Mouse (Mus musculus): ENCODE results near the gene Gm853.

Gene Gm853

DNA sequence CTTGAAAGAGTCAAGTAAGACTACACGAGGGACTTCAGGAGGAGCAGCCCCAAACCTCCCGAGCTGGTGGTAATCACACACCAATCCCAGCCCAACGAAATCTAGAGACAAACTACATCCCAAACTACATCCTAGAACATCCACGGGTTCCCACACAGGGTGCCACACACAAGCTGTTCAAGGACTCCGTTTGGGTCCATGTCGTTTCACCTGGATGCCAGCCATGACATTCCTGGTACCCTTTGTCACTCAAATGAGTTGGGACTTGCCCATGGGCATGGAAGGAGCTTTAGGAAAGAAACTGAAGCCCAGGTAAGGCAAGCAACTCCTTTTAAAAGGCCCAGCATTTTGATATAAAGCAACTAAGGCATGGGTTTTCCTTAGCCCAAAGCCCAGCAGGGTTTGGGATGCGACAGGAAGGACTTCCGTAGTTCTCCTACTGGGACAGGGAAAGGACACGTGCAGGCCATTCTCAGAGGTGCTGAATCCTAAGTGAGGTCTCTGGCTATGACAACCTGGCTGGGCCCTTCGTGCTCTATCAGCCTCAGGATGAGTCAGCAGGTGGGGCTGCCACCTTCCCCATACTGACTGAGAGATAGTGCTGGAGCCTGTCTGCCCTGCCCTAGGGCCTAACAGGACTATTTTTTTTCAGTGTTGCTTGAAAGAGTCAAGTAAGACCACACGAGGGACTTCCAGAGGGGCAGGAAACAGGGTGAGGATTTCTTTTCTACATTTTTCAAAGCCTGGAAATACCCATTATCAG lies 49.0 kb downstream of the Gm853 start:
- DNase-seq = no peak

DNA sequence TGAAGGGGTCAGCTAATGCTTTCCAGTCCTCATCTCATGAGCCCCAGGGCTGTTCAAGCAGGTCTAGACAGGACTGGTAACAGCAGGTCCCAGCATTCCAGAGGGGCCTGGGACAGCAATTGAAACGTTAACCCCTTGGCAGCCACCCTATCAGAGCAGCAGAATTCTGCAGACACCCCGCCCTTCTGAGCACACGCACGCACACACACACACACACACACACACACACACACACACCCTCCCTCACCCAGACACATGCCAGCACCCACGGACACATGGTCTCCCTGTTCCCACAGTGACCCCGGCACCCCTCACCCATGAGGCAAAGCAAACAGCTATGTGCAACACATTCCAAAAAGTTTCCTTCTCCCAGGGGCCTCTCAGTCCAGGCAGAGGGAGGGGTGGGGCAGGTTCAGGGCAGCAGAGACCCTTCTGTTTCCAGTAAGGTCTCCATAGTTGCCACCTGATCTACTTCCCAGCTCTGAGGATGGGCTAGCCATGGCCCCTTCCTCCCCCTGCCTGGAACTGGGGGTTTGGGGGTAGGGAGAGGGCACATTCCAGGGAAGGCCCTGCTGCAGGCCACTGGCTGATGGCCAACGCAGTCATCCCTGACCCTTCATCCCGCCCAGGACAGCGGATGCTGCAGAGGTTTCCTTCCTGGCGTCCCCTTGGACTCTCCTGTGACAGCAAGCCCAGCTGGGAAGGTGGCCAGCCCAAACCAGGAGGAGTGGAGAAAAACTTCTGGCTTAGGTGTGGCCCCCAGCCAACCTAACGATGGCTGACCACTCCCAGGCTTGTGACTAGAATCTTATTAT lies 50.0 kb downstream of the Gm853 start:
- DNase-seq = no peak

DNA sequence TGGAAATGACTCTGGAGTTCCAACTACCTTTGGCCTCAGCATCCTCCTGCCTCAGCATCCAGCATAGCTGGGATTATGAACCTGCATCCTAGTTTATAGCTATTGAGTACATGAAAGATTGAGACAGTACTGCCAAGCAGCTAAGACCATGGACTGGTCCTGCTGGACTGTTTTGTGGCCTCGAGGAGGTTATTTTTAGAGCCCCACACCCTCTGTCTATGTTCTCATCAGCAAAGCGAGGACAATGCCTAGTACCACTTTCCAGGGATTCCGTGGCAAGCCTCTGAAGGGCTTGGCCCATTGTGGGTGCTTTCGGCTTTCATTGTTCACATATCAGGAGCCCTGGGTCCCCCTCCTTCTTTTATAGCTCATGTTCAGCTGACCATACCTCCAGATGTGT lies 51.8 kb downstream of the Gm853 start:
- DNase-seq = no peak

DNA sequence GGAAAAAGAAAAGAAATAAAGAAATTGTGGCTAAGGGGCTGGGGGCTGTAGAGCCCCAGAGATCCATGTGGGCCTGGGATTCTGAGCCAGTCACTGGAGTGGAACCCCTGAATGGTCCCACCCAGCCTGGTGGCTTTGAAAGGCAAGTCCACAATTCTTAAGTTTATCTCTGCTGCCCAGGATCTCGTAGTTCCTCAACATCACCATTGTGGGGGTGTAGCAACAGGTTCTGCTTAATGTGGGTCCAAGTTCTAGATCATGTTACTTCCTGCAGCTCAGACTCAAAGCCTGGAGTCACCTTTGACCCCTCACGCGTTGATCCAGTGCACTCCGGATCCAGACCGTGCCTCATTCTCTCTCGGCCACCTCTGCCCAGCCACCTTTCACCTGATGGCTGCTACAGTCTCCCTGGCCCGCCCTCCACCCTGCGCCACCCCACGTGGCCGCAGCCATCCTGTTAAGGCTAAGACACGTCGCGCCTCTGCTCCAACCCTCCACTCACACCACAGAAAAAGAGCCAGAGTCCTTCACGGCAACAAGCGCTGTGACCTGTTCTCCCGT lies 52.7 kb downstream of the Gm853 start:
- no peak for DNase-seq

DNA sequence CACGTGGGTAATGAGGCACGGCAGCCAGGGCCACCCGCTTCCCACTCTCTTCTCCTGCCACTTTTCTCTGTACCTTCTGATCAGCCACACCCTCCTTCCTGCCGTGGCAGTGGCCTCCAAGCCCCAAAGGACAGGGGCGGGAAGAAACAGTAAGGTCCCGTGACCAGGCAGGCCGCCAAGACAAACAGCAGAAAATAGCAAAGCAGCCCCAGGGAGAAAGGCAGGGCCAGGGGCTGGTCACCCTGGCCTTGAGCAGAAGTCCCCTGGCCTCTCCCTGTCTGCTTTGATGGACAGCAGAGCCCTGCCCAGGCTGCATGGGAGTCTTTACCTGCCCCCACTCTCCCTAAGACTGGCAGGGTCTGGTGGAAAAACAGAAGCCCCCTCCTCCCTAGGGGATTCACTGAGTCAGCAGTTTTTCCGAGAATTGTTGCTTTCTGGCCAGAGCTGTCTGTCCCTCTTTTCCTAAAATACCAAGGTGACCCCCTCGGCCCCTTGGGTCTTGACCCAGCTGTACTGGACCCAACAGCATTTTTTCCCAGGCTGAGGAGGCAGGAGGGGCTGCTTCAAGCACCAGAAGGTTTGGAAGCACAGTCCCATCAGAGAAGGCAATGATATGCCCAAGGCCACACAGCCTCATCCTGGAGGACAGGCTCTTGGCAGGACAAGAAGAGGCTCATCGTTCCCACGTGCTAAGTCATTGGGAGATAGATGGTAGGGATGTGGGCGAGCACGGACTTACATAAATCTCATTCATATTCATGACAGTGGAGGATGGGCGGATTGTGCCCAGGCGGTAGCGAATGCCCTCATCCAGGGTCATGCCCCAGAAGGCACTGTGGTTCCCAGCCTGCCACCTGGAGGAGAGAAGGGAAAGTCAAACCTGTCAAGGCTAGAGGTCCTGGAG lies 53.7 kb downstream of the Gm853 start:
- no peak for DNase-seq

DNA sequence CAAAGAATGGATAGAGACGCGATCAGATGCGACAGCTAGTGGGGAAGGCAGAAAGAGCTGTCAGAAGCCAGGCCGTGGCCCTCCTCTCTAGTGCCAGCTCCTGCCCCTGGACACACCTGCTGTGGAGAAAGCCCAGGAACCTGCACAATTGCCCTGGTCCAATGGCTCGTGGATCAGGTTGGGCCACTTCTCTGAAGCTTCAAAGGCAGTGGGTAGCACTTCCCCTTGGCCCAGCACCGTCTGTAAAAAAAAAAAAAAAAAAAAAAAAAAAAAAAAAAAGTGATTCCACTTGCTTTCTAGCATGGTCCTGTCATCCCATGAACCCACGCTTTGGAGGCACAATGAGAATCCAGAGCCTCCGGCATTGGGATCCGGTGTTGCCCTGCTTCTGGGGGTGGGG lies 54.4 kb downstream of the Gm853 start:
- no peak for DNase-seq

DNA sequence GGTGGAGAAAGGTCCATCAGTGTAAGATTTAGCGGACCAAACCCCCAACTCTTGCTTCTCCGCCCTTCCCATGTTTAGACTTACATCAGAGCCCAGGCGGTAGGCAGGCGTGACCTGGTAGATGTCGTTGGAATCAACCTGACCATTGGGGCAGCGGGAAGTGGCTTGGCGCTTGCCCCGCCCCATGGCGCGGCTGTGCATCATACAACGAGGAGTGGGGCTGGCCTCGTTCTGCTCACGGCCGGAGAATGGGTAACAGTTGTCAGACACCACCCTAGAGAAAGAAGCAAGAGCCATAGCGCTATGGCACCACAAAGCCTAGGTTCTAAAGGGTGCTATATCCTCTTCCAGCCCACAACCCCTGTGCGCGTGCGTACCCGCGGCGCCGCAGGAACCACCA lies 54.9 kb downstream of the Gm853 start:
- DNase-seq = no peak

DNA sequence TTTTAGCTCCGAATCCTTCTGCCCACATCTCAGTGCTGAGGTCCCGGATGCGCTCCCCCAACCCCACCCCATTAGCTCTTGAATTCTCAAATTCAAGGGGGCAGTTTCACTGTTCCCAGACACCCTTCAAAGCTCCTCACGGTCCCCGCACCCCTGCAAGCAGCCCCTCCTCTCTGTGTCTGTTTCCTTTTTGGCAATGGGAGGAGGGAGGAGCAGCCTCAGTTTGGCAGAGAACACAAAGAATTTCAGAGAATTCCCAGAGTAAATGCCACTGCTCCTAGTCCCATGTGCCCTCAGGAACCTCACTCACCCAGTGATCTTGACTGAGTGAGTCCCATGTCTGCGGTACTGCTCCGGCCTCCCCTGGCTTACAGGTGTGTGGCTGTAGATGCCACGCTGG lies 55.6 kb downstream of the Gm853 start:
- DNase-seq = no peak

DNA sequence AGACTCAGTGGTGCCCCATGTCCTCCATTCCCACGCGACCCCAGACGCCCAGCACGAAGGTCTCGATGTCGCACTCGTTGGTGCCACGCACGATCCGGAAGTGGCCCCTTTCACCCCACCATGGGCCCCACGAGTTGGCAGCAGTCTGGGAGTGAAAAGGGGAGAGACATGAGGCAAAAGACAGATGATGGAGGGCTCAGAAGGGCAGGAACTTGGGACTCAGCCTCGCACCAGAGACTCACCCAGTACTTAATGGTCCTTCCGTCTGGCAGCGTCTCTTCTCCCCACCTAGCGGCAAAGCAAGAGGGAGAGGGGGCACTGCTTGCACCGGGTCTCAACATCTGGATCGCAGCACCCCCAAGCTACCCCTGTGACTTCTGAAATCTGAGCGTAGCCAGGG lies 56.1 kb downstream of the Gm853 start:
- no peak for DNase-seq

DNA sequence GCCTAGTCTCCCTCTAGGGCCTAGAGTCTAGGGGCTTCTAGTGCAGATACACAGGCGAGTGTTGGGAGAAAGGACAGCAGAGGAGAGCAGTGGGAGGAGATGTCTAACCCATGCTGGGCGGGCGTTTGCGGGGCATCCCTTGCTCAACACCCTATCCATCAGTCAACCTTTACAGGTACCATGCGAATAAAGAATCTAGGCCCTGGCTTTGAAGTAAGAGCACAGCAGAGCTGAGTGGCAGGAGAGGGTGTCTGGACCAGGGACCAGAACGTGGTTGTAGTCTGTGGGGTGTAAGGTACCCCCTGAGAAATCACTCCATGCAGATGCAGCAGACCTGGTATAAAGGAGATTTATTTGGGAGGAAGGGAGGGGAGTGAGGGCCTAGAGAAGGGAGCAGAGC lies 58.1 kb downstream of the Gm853 start:
- no peak for DNase-seq

DNA sequence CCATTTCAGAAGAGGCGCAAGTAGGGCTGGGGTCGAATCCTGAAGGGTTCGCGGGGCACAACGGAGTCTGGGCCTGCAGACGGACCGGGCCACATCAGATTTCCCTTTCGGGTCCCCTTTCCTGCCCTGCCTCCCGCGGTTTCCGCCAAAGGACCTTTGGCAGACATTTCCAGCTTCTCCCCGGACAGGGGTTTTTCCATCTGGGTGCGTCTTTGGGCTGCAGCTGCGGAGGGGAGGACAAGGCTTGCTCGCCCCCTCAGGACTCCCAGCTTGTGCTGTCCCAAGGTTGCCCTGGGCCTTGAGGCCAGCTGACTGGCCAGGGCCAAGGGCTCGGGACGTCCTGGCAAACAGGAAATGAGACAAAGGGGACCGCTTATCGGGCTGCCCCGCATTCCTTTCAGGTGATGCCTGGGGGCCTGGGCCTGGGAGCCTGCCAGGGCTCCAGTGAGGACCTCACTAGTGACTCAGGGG lies 58.8 kb downstream of the Gm853 start:
- DNase-seq = no peak

DNA sequence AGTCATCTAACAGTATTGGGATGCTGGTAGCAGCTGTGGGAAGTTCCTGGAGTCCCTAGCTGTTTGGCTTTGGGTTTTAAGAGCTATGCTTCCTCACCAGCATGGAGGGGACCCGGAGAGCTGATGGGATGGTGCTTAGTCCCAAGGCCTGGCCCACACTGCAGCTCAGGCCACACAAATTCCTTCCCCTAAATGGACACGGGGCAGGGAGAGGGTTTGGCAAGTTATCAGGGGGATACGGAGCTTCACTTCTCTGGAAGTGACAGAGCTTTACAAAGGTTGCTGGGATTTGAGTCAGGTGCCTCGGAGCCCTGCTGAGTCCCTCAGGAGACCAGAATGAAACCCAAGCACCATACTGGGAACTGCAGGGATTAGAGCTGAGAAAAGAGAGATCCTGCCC lies 60.9 kb downstream of the Gm853 start:
- DNase-seq = no peak

Measured in thymus, postnatal 4 days (tissue).